Mouse (Mus musculus): ENCODE measurements around the gene Gosr2.

Gosr2 gene

DNA sequence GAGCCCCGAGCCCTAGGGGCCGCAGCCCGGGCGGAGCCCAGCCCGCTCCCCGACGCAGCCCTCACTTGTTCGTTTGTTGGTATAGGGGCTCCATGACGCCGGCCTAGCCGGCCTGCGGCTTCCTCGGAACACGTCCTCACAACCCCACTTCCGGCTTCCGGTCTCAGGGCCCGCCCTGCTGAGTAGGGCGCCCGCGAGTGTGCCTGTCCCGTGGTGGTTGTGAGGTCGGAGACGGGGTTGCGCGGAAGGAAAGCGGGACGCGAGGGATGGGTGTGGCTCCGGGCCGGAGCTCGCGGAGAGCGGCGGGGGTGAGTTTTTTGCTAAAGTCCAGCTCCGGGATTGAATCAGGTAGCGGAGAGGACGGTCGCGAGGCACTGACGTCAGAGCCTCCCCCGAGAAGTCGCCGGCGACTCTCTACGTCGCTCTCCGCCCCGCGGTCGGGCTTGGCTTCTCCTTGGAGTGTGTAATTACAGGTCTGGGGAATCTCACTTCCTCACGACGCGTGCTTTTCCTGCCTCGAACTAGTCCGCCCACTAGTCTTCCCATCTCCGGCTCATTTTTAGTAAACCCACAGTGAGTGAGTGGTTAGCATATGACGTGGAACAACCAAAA, at the start of gene Gosr2:
Gosr2 (minus strand) TSS at position 334 of the 612 bp plus-strand sequence.
- in situ Hi-C loops (cut with MboI; ENCODE audit: low pct_unique_long_range_greater_than_20kb in 1 of 2, low sequenced_read_pairs in 2 of 2, unreplicated experiment in 1 of 2): no loop called here

- in situ Hi-C loops (cut with MboI; ENCODE audit: low pct_unique_long_range_greater_than_20kb in 1 of 2, low sequenced_read_pairs in 2 of 2, unreplicated experiment in 1 of 2): no loop called here
Measured at GRCm38 (mm10) chr11:103735046-103735781, 37.5 kb upstream of the Gosr2 start.

DNA sequence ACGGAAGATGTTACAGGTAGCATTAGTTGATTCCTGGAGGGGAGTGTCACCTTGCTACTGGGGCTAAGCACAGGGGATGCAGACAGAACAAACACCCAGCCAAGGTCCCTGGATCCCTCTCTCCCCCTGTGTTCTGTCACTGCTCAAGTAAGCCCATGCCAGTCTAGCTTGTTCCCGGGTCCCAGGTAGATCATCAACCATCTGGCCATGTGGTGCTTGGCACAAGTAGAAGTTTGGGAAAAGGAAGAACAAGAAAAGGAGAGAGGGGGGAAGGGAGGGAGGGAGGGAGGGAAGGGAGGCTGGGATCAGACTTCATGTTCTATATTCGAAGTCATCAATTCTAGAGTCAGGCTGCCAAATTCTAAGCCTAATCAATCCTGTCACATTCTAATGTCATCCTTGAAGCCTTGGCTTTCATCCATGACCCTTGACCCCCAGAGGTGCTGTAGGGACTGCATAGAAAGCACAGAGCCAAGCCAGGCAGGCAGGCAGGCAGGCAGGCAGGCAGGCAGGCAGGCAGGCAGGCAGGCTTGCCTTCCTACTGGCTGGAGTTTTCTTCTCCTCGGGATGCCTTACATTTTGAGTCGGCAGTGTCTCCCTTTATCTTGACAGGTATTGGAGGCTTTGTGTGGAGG, 36.8 kb upstream of the Gosr2 start:
- in situ Hi-C loops (cut with MboI; ENCODE audit: low pct_unique_long_range_greater_than_20kb in 1 of 2, low sequenced_read_pairs in 2 of 2, unreplicated experiment in 1 of 2): no loop called here

GRCm38 (mm10) chr11:103733961-103734360, 36.3 kb upstream of the Gosr2 start:
- in situ Hi-C loops (cut with MboI; ENCODE audit: low pct_unique_long_range_greater_than_20kb in 1 of 2, low sequenced_read_pairs in 2 of 2, unreplicated experiment in 1 of 2): no loop called here

GRCm38 (mm10) chr11:103733069-103733468, 35.4 kb upstream of the Gosr2 start:
- in situ Hi-C loops (cut with MboI; ENCODE audit: low pct_unique_long_range_greater_than_20kb in 1 of 2, low sequenced_read_pairs in 2 of 2, unreplicated experiment in 1 of 2): no loop called here

- in situ Hi-C loops (cut with MboI; ENCODE audit: low pct_unique_long_range_greater_than_20kb in 1 of 2, low sequenced_read_pairs in 2 of 2, unreplicated experiment in 1 of 2): no loop called here
Measured at GRCm38 (mm10) chr11:103732306-103732705, 34.6 kb upstream of the Gosr2 start.

GRCm38 (mm10) chr11:103731594-103731993, 33.9 kb upstream of the Gosr2 start:
- in situ Hi-C loops (cut with MboI; ENCODE audit: low pct_unique_long_range_greater_than_20kb in 1 of 2, low sequenced_read_pairs in 2 of 2, unreplicated experiment in 1 of 2): no loop called here

GRCm38 (mm10) chr11:103729282-103729985, 31.7 kb upstream of the Gosr2 start:
- in situ Hi-C loops (cut with MboI; ENCODE audit: low pct_unique_long_range_greater_than_20kb in 1 of 2, low sequenced_read_pairs in 2 of 2, unreplicated experiment in 1 of 2): no loop called here

- in situ Hi-C loops (cut with MboI; ENCODE audit: low pct_unique_long_range_greater_than_20kb in 1 of 2, low sequenced_read_pairs in 2 of 2, unreplicated experiment in 1 of 2): no loop called here
Measured at GRCm38 (mm10) chr11:103724331-103724771, 26.7 kb upstream of the Gosr2 start.

DNA sequence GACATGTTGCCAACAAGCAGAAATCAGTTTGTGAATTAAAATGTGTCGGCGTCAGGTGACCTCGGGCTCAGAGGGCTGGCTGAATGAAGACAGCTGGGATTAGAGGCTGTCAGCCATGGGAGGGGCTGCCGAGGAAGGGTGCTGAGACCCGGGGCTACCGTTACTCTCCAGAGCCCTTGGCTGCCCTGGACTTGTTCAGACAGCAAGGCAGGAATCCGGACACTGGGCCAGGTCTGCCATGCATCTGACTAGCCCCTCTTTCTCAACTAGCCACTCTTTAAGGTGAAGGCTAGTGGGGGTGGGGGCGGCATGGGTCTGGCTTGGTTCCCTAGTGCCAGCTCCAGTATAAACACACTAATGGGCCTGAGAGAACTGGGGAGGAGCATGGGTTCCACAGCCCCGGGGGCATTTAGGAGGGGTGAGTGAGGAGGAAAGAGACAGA, 24.4 kb upstream of the Gosr2 start:
- in situ Hi-C loops (cut with MboI; ENCODE audit: low pct_unique_long_range_greater_than_20kb in 1 of 2, low sequenced_read_pairs in 2 of 2, unreplicated experiment in 1 of 2): no loop called here

GRCm38 (mm10) chr11:103721468-103722039, 23.9 kb upstream of the Gosr2 start:
- in situ Hi-C loops (cut with MboI; ENCODE audit: low pct_unique_long_range_greater_than_20kb in 1 of 2, low sequenced_read_pairs in 2 of 2, unreplicated experiment in 1 of 2): no loop called here

DNA sequence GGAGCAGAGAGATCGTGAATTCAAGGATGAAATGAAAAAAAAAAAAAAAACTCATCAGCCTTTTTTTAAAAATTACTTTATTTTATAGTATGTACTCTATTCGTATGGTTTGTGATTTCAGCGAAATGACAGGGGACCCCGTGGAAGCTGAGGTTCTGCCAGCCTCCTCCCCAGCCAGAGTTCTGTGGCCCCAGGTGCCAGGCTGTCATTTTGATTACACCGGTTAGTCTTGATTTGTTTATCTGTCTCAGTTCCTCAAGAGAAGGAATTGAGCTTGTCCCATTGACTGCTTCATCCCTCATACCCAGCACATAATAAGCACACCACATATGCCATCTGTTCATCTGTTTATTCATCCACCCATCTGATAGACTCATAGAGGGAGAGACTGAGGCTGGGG, 21.7 kb upstream of the Gosr2 start:
- in situ Hi-C loops (cut with MboI; ENCODE audit: low pct_unique_long_range_greater_than_20kb in 1 of 2, low sequenced_read_pairs in 2 of 2, unreplicated experiment in 1 of 2): no loop called here

DNA sequence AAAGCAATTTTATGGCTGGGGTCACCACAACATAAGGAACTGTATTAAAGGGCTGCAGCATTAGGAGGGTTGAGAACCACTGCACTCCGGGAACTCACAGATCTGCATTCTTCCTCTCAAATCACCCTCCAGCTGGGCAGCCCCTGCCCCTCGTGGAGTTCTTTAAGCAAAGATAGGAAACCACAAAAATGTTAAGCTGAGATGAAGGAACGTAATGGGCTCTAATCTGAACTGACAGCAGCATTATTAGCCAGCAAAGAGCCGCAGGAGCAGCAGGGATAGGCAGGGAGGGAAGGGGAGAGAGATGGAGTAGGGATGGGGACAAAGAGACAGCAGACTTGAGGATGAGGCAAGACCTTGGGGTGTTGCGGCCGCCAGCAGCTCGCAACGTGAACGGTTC, 19.3 kb upstream of the Gosr2 start:
- in situ Hi-C loops (cut with MboI; ENCODE audit: low pct_unique_long_range_greater_than_20kb in 1 of 2, low sequenced_read_pairs in 2 of 2, unreplicated experiment in 1 of 2): no loop called here

GRCm38 (mm10) chr11:103714074-103714473, 16.4 kb upstream of the Gosr2 start:
- in situ Hi-C loops (cut with MboI; ENCODE audit: low pct_unique_long_range_greater_than_20kb in 1 of 2, low sequenced_read_pairs in 2 of 2, unreplicated experiment in 1 of 2): no loop called here

- in situ Hi-C loops (cut with MboI; ENCODE audit: low pct_unique_long_range_greater_than_20kb in 1 of 2, low sequenced_read_pairs in 2 of 2, unreplicated experiment in 1 of 2): no loop called here
Measured at GRCm38 (mm10) chr11:103711851-103712587, 14.3 kb upstream of the Gosr2 start.

DNA sequence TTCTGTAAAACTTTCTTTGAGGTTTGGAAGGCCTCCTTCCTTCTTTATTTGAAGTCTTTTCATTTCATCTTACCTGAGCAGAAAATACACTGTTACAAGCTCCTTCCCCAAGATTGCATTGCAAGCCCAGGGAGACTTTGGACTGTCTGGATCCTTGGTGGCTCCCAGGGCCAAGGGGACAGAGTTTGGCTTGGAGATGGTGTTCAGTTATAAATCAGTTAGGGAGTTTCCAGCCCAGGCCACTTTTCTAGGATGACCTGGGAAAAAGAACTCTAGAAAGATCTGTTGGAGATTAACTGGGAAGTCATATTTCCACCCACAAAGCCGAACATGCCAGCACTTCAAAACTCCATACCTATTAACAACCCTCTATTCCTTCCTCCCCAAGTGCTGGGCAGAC, 12.3 kb upstream of the Gosr2 start:
- in situ Hi-C loops (cut with MboI; ENCODE audit: low pct_unique_long_range_greater_than_20kb in 1 of 2, low sequenced_read_pairs in 2 of 2, unreplicated experiment in 1 of 2): no loop called here

GRCm38 (mm10) chr11:103707005-103707404, 9.3 kb upstream of the Gosr2 start:
- in situ Hi-C loops (cut with MboI; ENCODE audit: low pct_unique_long_range_greater_than_20kb in 1 of 2, low sequenced_read_pairs in 2 of 2, unreplicated experiment in 1 of 2): no loop called here

- in situ Hi-C loops (cut with MboI; ENCODE audit: low pct_unique_long_range_greater_than_20kb in 1 of 2, low sequenced_read_pairs in 2 of 2, unreplicated experiment in 1 of 2): no loop called here
Measured at GRCm38 (mm10) chr11:103698226-103698625, 528 bp upstream of the Gosr2 start.

Data from mouse embryonic stem cell (cell line).